Mouse (Mus musculus): ENCODE results near the gene Esyt3.

The Esyt3 gene

DNA sequence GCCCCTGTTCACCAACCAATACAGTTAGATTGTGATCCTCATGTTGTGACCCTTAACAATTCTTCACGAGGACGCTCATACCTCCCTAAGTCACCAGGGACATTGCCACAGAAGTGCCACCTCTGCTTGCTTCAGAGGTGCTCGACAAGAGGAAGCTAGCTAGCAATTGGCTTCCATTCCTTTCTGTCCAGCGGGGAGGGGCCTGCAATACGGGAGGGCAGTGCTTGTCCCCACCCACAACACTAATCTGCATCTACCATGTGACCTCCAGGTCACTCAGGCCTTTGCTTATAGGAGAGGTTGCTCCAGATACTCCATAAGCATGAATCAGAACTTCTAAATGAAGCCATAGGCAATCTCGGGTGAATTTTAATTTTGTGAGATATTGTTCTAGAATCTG lies 5.0 kb downstream of the Esyt3 start:
- no peak for DNase-seq

DNA sequence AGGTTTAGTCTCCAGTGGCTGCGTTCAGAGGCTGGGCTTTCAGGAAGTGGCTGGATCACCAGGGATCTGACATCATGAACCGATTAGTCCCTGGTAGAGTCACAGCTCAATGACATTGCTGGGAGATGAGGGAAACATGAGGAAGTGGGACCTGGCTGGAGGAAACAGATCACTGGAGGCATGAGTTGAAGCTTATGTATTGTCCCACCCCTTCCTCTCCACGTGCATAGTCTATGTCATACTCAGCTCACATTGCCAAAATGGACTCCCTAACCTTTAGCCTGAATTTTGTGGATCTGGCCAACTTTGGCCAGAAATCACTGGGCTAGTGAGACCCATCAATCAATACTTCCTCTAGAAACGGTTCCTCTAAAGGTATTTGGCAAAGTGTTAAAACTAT lies 5.4 kb downstream of the Esyt3 start:
- DNase-seq = no peak

DNA sequence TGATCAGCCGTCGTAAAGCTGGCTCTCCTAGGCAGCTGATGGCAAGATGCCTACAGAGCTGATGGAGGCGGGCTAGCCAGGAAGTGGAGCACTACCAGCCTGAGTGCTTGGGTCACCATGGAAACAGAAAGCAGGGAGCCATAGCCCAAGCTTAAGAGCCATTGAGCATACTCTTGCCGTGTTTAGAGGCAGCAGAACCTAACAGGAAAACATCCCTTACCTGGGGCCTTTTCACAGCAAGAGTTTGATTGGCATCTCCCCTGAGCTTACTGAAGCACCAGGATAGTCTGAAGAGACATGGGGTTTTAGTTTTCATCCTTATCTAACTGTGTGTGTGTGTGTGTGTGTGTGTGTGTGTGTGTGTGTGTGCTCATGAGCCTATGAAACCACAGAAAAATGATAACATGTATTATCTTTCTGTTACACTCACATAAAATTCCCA lies 13.0 kb downstream of the Esyt3 start:
- DNase-seq = no peak

DNA sequence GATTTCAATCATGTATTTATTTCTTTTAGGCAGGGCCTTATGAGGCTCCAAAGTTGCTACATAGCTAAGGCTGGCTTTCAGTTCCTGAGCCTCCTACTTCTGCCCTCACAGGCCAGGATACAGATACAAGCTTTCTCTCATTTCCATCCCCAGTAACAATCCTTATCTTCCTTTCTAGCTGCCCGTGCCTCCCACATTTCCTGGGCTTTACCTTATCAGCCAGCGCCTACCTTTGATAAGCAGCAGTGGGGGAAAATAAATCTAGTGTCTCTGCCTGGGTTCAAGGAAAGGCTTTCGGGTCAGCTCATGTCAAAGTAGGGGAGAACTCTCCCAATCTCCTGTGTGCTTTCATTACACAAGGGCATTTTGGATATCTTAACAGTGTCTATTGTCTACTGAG lies 16.8 kb downstream of the Esyt3 start:
- DNase-seq = no peak

DNA sequence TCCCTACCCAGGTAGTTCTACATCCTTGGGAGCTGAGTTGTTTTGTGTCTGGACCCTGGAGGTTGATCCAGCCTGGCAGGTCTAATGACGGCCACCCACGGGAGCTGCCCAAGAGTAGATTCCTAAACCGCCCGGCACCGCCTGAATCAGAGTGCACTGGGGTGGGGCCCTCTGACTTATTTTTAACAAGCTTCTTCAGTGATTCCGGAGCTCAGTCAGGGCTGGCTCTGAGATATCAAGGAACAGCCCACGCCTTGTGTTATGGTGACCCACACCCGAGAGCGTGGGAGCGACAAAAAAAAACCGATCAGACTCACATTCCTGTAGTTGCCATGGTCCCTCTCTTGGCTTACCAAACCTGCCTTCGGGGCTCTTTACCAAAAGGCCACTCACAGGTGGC lies 18.2 kb downstream of the Esyt3 start:
- DNase-seq = no peak

DNA sequence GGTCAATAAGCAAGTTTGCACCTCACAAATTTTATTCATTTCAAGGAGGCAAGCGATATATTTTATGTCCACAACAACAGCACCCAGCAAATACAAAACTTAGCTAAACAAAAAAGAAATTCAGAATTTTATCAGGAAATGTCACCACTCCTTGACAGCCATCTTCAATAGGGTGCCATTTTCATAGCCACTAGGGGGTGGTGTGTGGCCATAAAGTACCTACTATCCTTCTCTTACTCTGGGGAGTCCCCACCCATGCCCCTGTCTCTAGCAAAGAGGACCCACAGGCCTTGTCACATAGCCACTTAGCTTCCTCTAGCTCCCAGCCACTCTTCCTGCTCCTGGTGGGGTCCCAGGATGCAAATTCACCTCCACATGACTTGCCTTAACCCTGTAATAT lies 19.2 kb downstream of the Esyt3 start:
- no peak for DNase-seq

DNA sequence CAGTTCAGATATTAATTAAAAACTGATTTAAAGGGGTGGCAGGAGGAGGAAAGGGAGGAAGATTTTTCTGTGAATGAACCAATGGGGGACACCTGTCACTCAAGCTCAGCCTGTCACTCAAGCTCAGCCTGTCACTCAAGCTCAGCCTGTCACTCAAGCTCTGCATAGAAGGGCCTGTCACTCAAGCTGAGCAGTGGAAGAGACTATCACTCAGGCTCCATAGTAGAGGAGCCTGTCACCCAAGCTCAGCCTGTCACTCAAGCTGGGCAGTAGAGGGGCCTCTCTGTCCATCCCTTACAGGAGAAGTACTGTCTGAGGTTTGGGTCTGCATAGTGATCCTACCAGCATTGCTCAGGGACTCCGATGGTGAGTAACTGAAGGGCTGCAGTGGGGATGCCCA lies 20.1 kb downstream of the Esyt3 start:
- no peak for DNase-seq

DNA sequence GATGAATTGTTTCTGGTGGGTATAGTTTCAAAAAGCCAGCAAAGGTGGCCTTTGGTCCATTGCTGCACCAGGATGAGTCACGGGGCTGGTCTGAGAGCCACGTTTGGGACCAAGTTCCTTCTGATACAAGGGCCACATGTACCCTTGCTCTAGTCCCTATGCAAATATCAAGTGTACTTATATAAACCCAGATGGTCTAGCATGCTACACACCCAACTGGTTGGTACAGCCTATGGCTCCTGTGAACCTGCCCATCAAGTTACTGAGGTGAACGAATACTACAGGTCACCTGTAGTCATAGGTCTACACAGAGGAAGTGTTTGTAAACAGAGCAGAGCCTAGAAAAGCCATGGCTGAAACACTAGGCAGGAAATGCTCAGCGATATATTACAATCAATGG lies 21.8 kb downstream of the Esyt3 start:
- no peak for DNase-seq

DNA sequence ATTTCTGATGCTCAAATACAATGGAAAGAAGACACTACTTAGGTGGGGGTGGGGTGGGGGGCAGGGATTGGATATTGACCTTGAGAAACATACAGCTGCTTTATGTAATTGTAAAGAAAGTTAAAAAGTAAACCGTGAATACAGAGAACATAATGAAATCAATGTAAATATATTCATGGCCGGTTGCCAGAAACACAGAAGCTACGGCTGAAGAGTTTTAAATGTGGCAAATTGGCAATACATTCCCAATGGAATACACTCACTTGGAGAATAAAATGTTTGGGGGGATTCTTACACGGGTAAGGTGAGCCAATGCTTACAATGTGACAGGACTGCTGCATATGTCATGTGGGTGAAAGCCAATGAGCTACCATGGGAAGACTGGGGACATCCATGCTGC lies 31.5 kb downstream of the Esyt3 start:
- no peak for DNase-seq

DNA sequence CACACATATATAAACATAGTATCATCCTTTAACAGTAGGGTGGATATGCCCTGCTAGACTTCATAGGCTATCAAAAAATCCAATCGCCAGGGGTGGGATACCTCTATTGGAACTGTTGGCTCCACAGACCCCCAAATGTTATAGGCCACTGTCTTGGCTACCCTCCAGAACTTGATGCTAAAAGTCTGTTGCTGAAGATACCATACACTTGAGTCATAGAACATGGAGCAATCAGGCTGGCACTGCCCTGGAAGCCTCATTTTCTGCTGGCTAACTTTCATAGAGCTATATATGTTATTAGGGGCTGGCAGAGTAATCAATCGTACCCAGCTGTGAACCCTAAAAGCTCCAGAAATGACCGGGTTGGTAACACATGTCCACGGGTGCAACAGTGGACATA lies 32.4 kb downstream of the Esyt3 start:
- DNase-seq = no peak

DNA sequence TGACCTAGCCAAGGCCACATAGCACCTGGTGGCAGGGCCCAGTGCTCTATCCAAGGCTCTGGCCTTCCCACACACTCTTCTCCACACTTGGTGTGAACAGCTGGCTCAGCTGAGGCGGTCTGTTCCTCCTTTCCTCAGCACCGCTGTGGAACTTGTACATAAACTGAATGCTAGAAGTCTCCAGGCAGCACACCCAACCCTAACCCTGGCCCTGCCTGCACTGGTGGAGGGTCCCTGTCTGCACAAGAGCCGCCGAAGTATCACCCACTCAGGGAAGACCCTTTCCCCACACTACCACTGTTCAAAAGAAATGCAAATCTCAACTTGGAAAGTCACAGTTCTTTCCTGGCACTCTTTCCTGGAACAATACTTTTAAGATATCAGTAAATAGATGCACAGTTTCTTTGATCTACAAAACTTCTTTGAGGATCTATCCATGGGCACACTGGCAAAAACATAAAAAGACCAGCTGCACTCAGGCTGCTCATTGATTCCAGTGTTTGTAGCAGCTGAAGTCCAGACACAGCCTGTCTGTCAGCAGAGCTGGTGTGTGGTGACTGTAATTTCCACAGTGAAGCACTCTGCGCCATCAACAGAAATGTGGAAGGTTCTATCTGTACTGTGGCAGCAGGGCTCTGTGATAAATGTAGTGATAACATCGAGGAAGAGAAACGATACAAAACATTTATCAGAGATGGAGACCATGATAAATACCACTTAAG lies 33.0 kb downstream of the Esyt3 start:
- DNase-seq = no peak

DNA sequence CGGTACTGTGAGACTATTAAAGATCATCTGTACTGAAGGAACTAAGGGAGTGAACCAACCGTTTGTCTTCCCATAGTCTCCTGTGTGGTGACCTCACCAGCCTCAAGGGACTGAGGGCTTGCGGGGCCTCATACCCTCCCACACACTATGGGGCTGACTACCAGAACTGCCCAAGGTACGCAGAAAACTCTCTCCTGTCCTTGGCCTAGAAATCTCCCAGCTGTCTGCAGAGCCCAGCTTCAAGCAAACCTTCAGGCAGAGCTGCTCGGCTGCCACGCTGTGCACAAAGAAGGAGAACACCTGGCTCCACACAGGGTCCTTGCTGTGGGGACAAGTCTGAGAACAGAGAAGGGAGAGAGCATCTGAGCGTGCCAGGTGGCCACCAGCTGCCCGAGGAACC lies 38.4 kb downstream of the Esyt3 start:
- no peak for DNase-seq

DNA sequence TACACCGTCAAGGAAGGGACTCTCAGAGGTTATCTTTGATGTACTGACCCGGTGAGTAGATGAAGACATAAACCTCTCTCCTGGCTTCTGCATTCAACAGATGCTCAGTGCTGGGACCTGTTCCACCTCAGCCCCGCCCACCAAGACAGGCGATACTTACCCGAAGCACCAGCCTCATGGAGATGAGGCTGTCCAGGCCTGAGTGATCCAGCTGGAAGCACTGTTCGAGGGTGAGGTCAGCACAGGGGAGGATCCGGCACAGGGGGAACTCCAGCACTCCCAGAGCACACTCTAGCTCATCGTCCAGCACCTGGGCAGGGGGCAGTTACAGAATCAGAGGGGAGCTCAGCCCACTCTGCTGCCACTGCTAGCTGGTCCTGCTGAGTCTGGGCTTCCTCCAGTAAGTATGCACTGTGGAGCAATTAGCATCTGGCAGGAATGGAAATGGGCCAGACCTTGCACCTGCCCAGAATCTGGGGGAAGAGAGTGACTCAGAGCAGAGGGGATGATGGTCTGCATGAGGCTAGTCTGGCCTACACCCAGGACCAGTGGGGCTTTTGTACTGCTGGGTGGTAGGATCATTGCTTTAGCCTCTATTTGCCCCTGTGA lies 38.9 kb downstream of the Esyt3 start:
- DNase-seq = no peak

DNA sequence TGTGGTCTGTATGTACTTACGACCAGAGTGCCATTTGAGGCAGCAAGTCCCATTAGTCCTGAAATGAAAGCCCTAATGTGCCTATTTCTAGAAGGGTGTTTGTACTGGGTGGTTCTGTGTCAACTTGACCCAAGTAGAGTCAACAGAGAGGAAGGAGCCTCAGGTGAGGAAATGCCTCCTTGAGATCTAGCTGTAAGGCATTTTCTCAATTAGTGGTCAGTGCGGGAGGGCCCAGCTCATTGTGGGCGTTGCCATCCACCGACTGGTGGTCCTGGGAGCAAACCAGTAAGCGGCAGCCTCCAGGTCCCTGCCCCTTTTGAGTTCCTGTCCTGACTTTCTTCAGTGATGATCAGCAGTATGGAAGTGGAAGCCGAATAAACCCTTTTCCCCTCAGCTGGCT lies 52.1 kb downstream of the Esyt3 start:
- no peak for DNase-seq

DNA sequence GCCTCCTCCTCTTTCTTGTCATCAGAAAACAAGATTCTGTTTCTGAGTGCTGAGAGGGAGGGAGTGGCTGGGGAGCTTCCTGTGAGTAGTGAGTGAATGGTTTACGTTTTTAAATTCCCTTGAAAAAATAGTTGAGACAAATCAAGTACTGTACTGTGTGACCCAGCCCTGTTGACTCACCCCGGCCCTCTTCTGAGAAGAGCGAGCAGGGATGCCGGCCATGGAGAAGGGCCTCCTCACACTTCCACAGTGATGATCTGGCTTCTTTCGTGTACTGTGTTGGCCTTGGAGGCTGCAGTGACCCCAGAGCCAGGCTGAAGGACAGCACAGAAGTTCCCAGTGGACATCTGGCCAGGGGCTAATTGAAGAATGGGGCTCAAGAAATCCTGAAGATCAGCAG lies 54.1 kb downstream of the Esyt3 start:
- no peak for DNase-seq
